Mouse (Mus musculus): ENCODE results near the gene Spen. TPM values are rescaled to one million over a fixed set of nuclear protein-coding genes. Genes with fewer than 3 reads are reported as not detected.

Gene Spen
- polyA plus RNA-seq, 1 experiment = 46.9 TPM

DNA sequence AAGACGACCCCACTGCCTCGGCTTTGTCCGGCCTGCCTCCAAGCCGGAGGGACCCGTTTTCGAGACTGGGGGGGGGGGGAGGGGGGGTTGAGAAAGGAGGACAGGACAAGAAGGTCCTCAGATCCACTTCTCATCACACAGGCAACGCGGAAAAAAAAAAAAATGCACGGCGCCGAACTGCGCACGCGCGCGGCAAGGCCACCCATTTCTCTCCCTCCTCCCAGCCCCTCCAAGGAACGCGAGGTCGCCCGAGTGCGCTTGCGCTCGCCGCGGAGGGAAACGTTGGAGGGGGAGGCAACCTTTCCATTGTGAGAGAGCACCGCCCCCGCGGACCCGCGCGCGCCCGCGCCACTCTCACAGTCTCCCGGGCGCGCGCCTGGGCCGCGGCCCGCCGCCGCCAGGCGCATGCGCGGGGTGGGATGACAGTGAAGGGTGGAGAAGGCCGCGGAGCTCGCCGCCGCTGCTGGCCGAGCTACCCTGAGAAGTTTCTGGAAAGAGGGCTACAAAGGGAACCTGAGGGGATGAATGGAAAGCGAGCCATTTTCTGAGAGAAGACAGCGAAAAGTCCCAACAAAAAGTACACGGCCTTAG is 7.4 kb upstream of the Spen start:
- H3K9me3 ChIP-seq (replicated peaks; ENCODE audit: control insufficient read depth, insufficient read depth, low read length, poor library complexity, severe bottlenecking) = no peaks in the 10 kb centered on the region
- peak overlapping the region; percentile 84 for H3K9ac ChIP-seq (ENCODE audit: low read depth, poor library complexity, severe bottlenecking)
- no peak for TF ChIP-seq CTCF (IDR thresholded peaks at IDR 0.05; ENCODE audit: low read depth, low read length)
- H3K27me3 ChIP-seq (ENCODE audit: control insufficient read depth, insufficient read depth, low read length, poor library complexity, severe bottlenecking) = no peaks in the 10 kb centered on the region
- H3K4me1 ChIP-seq (ENCODE audit: control insufficient read depth, insufficient read depth, low read length) = no peaks in the 10 kb centered on the region
- no peaks in the 10 kb centered on the region for H3K36me3 ChIP-seq (ENCODE audit: control insufficient read depth, insufficient read depth, low read length, poor library complexity, severe bottlenecking)
- H3K4me3 ChIP-seq (ENCODE audit: low read depth, low read length) = peak overlapping the region; percentile 95
- peak overlapping the region; percentile 73 for H3K27ac ChIP-seq (ENCODE audit: insufficient read depth, low read length)

DNA sequence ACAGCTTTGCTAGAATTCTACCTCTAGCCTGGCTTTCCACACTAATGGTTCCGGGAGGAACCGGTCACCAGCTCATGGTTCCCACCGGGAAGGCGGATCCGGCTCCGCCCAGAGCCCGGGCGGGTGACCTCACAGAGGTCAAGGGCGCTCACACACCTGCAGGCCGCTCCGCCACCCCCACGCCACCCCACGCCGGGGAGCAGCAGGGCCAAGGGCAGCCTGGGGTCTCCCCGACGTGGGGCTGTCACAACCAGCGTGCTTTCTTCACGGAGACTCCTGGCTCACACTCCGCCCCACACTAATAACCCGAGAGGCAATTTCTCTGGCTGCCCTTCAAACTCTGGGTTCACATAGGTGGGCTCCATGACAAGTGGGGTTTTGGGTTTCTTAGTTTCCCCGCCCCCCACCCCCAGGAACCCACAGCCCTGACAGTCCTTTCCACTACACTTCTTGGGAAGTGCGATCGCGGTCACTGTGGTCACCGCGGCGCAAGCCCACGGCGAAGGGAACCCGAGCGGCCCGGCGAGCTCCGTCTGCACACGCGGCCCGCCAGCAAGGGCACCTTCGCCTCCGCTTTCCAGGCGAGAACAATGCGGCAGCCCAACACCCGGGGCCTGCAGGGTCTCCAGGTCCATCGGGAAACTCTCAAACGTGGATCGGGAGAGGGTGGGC is 6.8 kb upstream of the Spen start:
- TF ChIP-seq EP300 (IDR thresholded peaks at IDR 0.05; ENCODE audit: insufficient read depth, low read depth, low read length) = peak; percentile 42; the same call in 1 of the 2 replicates
- no peak for TF ChIP-seq CTCF (IDR thresholded peaks at IDR 0.05; ENCODE audit: low read depth, low read length)
- Histone ChIP-seq H3K4me1 (ENCODE audit: control insufficient read depth, insufficient read depth, low read length) (no peaks in the 10 kb centered on the region), H3K27ac (ENCODE audit: insufficient read depth, low read length) (no peak overlapping the region), H3K27me3 (ENCODE audit: control insufficient read depth, insufficient read depth, low read length, poor library complexity, severe bottlenecking) (no peaks in the 10 kb centered on the region), H3K4me3 (ENCODE audit: low read depth, low read length) (peak overlapping the region; percentile 51), H3K36me3 (ENCODE audit: control insufficient read depth, insufficient read depth, low read length, poor library complexity, severe bottlenecking) (no peaks in the 10 kb centered on the region), H3K9ac (ENCODE audit: low read depth, poor library complexity, severe bottlenecking) (peak overlapping the region; percentile 39), H3K9me3 (replicated peaks; ENCODE audit: control insufficient read depth, insufficient read depth, low read length, poor library complexity, severe bottlenecking) (no peaks in the 10 kb centered on the region)

DNA sequence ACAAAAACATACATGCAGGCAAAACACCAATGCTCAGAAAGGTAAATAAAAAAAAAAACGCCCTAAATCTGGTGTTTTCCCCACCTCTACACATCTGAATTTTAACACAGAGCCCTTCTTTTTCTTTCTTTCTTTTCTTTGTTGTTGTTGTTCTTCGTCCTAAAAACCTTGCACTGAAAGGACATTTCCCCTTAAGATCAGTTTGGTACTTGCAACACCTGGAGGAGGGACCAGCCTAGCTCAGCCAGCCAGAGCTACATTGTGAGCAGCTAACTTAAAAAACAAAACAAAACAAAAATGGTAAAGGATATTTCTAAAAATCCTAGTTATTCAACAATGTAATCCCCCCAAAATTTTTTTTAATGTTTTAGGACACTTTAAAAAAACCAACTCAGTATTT is 6.1 kb upstream of the Spen start:
- no peak for TF ChIP-seq EP300 (IDR thresholded peaks at IDR 0.05; ENCODE audit: insufficient read depth, low read depth, low read length)
- no peak for TF ChIP-seq CTCF (IDR thresholded peaks at IDR 0.05; ENCODE audit: low read depth, low read length)
- no peak for TF ChIP-seq POLR2A (IDR thresholded peaks at IDR 0.05; ENCODE audit: insufficient read depth, low read length)
- no peaks in the 10 kb centered on the region for H3K9me3 ChIP-seq (replicated peaks; ENCODE audit: control insufficient read depth, insufficient read depth, low read length, poor library complexity, severe bottlenecking)
- H3K9ac ChIP-seq (ENCODE audit: low read depth, poor library complexity, severe bottlenecking) = no peak overlapping the region
- no peaks in the 10 kb centered on the region for H3K27me3 ChIP-seq (ENCODE audit: control insufficient read depth, insufficient read depth, low read length, poor library complexity, severe bottlenecking)
- no peak overlapping the region for H3K4me3 ChIP-seq (ENCODE audit: low read depth, low read length)
- no peaks in the 10 kb centered on the region for H3K4me1 ChIP-seq (ENCODE audit: control insufficient read depth, insufficient read depth, low read length)
- H3K36me3 ChIP-seq (ENCODE audit: control insufficient read depth, insufficient read depth, low read length, poor library complexity, severe bottlenecking) = no peaks in the 10 kb centered on the region
- H3K27ac ChIP-seq (ENCODE audit: insufficient read depth, low read length) = no peak overlapping the region

DNA sequence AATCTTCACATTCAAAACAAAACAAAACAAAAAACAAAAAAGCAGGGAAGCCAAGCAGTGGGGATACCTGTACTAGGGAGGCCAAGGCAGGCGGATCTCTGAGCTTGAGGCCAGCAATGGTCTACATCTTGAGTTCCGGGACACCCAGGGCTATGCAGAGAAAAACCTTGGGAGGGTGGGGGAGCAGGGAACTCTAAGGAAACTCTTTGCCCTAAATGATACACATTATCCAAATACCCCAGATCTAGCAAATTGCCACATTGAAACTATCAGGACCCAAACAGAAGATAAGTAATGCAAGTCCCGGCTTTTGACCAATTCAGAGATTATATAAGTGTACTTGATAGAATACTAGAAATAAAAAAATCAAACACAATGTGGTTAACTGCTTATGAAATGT is 5.2 kb upstream of the Spen start:
- H3K9me3 ChIP-seq (replicated peaks; ENCODE audit: control insufficient read depth, insufficient read depth, low read length, poor library complexity, severe bottlenecking) = no peaks in the 10 kb centered on the region
- no peak overlapping the region for H3K9ac ChIP-seq (ENCODE audit: low read depth, poor library complexity, severe bottlenecking)
- TF ChIP-seq POLR2A (IDR thresholded peaks at IDR 0.05; ENCODE audit: insufficient read depth, low read length) = no peak
- TF ChIP-seq EP300 (IDR thresholded peaks at IDR 0.05; ENCODE audit: insufficient read depth, low read depth, low read length) = no peak
- TF ChIP-seq CTCF (IDR thresholded peaks at IDR 0.05; ENCODE audit: low read depth, low read length) = no peak
- H3K36me3 ChIP-seq (ENCODE audit: control insufficient read depth, insufficient read depth, low read length, poor library complexity, severe bottlenecking) = no peaks in the 10 kb centered on the region
- H3K4me1 ChIP-seq (ENCODE audit: control insufficient read depth, insufficient read depth, low read length) = no peaks in the 10 kb centered on the region
- H3K4me3 ChIP-seq (ENCODE audit: low read depth, low read length) = no peak overlapping the region
- H3K27ac ChIP-seq (ENCODE audit: insufficient read depth, low read length) = no peak overlapping the region
- H3K27me3 ChIP-seq (ENCODE audit: control insufficient read depth, insufficient read depth, low read length, poor library complexity, severe bottlenecking) = no peaks in the 10 kb centered on the region

DNA sequence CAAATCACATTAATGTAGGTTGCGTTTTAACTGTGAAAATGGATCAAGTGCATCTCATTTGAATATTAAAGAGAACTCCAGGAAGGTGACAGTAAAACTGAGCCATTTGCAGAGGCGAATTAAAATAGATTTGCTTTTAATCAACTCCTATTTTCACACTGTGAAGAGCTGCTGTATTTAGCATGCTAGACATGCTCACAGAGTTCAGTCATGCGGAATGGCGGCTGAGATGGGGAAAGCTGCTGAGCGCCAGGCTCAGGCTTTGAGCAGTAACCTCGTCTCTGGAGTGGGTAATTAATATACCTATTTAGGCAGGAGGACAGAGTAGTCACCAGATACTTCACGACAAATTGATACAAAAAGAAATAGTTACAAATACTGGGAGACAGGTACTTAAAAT is 3.5 kb upstream of the Spen start:
- Histone ChIP-seq H3K9ac (ENCODE audit: low read depth, poor library complexity, severe bottlenecking) (no peak overlapping the region), H3K27me3 (ENCODE audit: control insufficient read depth, insufficient read depth, low read length, poor library complexity, severe bottlenecking) (no peaks in the 10 kb centered on the region), H3K4me3 (ENCODE audit: low read depth, low read length) (no peak overlapping the region), H3K27ac (ENCODE audit: insufficient read depth, low read length) (no peak overlapping the region), H3K36me3 (ENCODE audit: control insufficient read depth, insufficient read depth, low read length, poor library complexity, severe bottlenecking) (no peaks in the 10 kb centered on the region), H3K4me1 (ENCODE audit: control insufficient read depth, insufficient read depth, low read length) (no peaks in the 10 kb centered on the region), H3K9me3 (replicated peaks; ENCODE audit: control insufficient read depth, insufficient read depth, low read length, poor library complexity, severe bottlenecking) (no peaks in the 10 kb centered on the region)
- TF ChIP-seq CTCF (IDR thresholded peaks at IDR 0.05; ENCODE audit: low read depth, low read length) (no peak), EP300 (IDR thresholded peaks at IDR 0.05; ENCODE audit: insufficient read depth, low read depth, low read length) (no peak), POLR2A (IDR thresholded peaks at IDR 0.05; ENCODE audit: insufficient read depth, low read length) (no peak)

DNA sequence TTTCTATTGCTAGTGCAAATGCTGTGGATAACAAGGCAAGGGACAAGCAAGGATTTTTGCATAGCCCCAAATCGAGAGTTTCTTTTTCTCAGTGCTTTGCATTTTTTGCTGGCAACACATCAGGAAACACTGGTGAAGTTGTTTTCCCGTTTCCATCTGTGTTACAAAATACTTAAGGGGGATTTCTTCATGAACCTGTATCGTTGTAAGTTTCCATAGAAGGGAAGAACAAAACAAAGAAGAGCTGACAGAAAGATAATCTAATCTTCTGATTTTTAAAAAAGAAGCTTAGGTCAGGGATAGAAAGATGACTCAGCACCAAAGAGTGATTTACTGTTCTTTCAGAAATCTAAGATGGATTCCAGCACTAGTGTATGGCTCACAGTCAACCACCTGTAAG is 2.4 kb upstream of the Spen start:
- no peak overlapping the region for H3K27ac ChIP-seq (ENCODE audit: insufficient read depth, low read length)
- no peak overlapping the region for H3K9ac ChIP-seq (ENCODE audit: low read depth, poor library complexity, severe bottlenecking)
- no peaks in the 10 kb centered on the region for H3K36me3 ChIP-seq (ENCODE audit: control insufficient read depth, insufficient read depth, low read length, poor library complexity, severe bottlenecking)
- TF ChIP-seq POLR2A (IDR thresholded peaks at IDR 0.05; ENCODE audit: insufficient read depth, low read length) (no peak), EP300 (IDR thresholded peaks at IDR 0.05; ENCODE audit: insufficient read depth, low read depth, low read length) (no peak), CTCF (IDR thresholded peaks at IDR 0.05; ENCODE audit: low read depth, low read length) (no peak)
- H3K4me1 ChIP-seq (ENCODE audit: control insufficient read depth, insufficient read depth, low read length) = no peaks in the 10 kb centered on the region
- H3K27me3 ChIP-seq (ENCODE audit: control insufficient read depth, insufficient read depth, low read length, poor library complexity, severe bottlenecking) = no peaks in the 10 kb centered on the region
- H3K4me3 ChIP-seq (ENCODE audit: low read depth, low read length) = no peak overlapping the region
- H3K9me3 ChIP-seq (replicated peaks; ENCODE audit: control insufficient read depth, insufficient read depth, low read length, poor library complexity, severe bottlenecking) = no peaks in the 10 kb centered on the region
